Mouse (Mus musculus) stomach, embryonic 16.5 days (tissue): Measurements from ENCODE around the gene Cmtm3. TPM values are rescaled to one million over a fixed set of nuclear protein-coding genes. Genes with fewer than 3 reads are reported as not detected.
A peak's percentile ranks its signal among the peaks of the same experiment; 100 is the strongest.
"Not testable (repeated sequence)": the region's sequence is repeated elsewhere in the genome, so short reads cannot be mapped to it uniquely, and the experiment has no call there.

Experiments used
- ATAC-seq: fragments of 200-750 bp; cut with Nextera tagmentation; 2 replicates; pipeline ENCODE4 v1.8.0; 2017; ENCODE audit warnings: moderate number of reproducible peaks, moderate TSS enrichment; ENCODE audit not compliant: insufficient read depth, low FRiP score
- H3K27ac ChIP-seq: fragments of 300-500 bp; sonication (generic); 2 replicates; pipeline ENCODE4 v1.5.1; 2014; ENCODE audit warnings: low read length
- H3K27me3 ChIP-seq: fragments of 300-500 bp; sonication (generic); 2 replicates; pipeline ENCODE4 v1.6.1; 2014; ENCODE audit warnings: low read length, control low read depth, mixed read lengths; ENCODE audit not compliant: control insufficient read depth, insufficient read depth
- H3K36me3 ChIP-seq: fragments of 300-500 bp; sonication (generic); 2 replicates; pipeline ENCODE4 v1.6.1; 2014; ENCODE audit warnings: low read length; ENCODE audit not compliant: control insufficient read depth, insufficient read depth
- H3K4me1 ChIP-seq: fragments of 300-500 bp; sonication (generic); 2 replicates; pipeline ENCODE4 v1.6.1; 2014; ENCODE audit warnings: low read length, control low read depth, mixed read lengths; ENCODE audit not compliant: control insufficient read depth, insufficient read depth
- H3K4me2 ChIP-seq: fragments of 300-500 bp; sonication (generic); 2 replicates; pipeline ENCODE4 v1.6.1; 2014; ENCODE audit warnings: low read depth, low read length, mixed read lengths
- H3K4me3 ChIP-seq: fragments of 300-500 bp; sonication (generic); replicated peaks from 2 replicates; pipeline ENCODE4 v1.5.1; 2014; ENCODE audit warnings: mild to moderate bottlenecking, low read length
- H3K9ac ChIP-seq: fragments of 300-500 bp; sonication (generic); 2 replicates; pipeline ENCODE4 v1.6.1; 2014; ENCODE audit warnings: low read length
- H3K9me3 ChIP-seq: fragments of 300-500 bp; sonication (generic); replicated peaks from 2 replicates; pipeline ENCODE4 v1.6.1; 2016; ENCODE audit warnings: low read length, control low read depth; ENCODE audit not compliant: control insufficient read depth
- WGBS: fragments of 180-500 bp; shearing (Covaris S2); extraction: QIAGEN DNeasy Blood & Tissue Kit; methylation state at CpG from one replicate; pipeline ENCODE4 v1.1.7; 2014; 5-methylcytosine and 5-hydroxymethylcytosine counted together
- polyA plus RNA-seq: library from polyadenylated mRNA; unstranded; fragments of >200 nt; fragmentation: Nextera tagmentation; extraction: Ambion mirVana; gene quantifications from 2 replicates; pipeline ENCODE4 v1.2.1, GENCODE M21; 2015

Cmtm3 gene
- polyA plus RNA-seq, 1 experiment from 2014 or later = 129 TPM

DNA sequence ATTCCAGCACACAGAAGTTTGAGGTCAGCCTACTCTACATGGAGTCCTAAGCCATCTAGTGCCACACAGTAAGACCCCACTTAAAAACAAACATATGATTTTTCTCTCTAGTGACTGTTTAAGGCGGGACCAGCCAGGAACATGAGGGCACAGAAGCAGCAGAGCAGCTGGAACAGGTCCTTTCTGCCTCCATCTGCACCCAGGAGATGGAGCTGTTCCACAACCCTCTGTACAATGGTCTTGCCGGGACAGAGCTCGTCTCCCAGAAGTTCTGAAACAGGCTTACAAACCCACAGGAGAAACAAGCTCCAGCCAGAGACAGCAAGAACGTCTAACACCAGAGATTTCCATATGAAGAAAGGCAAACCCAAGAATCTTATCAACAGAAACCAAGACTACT lies 25.9 kb upstream of the Cmtm3 start:
- ATAC-seq = no peak
- H3K4me1 ChIP-seq = no peaks in the 10 kb centered on the region
- H3K27me3 ChIP-seq = no peaks in the 10 kb centered on the region
- no peaks in the 10 kb centered on the region for H3K9me3 ChIP-seq
- WGBS = 51% methylated on average over 4 of the region's 4 CpGs
- no peak overlapping the region for H3K27ac ChIP-seq
- no peak overlapping the region for H3K4me3 ChIP-seq
- no peak overlapping the region for H3K9ac ChIP-seq
- no peaks in the 10 kb centered on the region for H3K36me3 ChIP-seq
- H3K4me2 ChIP-seq = no peak overlapping the region

DNA sequence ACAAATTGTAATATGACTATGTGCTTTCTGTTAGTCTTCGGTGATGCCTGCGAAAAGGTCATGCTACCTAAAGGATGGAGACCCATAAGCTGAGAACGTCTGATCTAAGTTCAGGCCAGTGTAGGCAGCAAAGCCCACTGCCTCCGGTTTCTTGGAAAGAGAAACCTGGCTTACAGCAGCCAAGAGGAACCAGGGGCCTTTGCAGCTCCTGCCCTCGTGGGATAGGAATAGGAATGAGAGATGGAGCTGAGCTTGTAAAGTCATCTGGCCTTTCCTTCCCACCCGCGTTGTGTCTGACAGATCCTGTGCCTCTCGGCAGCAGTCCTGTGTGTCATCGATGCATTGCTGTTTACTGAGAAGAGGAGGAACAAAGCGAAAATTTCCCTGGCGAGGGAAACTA lies 17.9 kb upstream of the Cmtm3 start, which contains the start of gene Gm11020:
Gm11020 (plus strand) TSS at position 301 of the 400 bp plus-strand sequence.
- H3K9ac ChIP-seq, H3K9me3 ChIP-seq, H3K27ac ChIP-seq, H3K4me3 ChIP-seq, H3K27me3 ChIP-seq, H3K4me1 ChIP-seq, ATAC-seq, H3K36me3 ChIP-seq, H3K4me2 ChIP-seq: not testable (repeated sequence)
- 84% methylated on average over 9 of the region's 11 CpGs for WGBS

DNA sequence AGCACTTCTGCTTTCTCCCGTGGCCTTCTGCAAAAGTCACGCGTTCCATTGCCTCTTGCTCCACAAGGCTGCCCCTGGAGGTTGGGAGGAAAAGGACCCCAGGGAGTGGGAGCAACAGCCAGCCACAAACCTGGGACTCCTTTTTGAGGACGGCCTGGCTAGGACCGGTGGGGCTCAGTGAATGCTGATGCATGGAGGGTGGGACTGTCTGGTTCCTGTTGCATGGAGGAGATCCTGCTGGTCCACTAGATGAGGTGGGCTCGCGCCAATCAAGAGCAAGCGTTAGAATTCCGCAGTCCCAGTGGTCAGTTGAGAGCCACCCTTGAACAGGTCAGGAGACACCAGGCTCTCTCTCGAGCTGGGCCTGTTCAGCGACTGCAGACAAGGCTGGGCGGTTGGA lies 17.3 kb upstream of the Cmtm3 start, which contains the start of gene Cmtm2b:
Cmtm2b (plus strand) TSS at position 301 of the 400 bp plus-strand sequence.
- not testable (repeated sequence) for H3K36me3 ChIP-seq, H3K27ac ChIP-seq, ATAC-seq, H3K27me3 ChIP-seq, H3K4me1 ChIP-seq, H3K9me3 ChIP-seq, H3K4me2 ChIP-seq, H3K9ac ChIP-seq, H3K4me3 ChIP-seq
- 88% methylated on average over 12 of the region's 12 CpGs for WGBS

DNA sequence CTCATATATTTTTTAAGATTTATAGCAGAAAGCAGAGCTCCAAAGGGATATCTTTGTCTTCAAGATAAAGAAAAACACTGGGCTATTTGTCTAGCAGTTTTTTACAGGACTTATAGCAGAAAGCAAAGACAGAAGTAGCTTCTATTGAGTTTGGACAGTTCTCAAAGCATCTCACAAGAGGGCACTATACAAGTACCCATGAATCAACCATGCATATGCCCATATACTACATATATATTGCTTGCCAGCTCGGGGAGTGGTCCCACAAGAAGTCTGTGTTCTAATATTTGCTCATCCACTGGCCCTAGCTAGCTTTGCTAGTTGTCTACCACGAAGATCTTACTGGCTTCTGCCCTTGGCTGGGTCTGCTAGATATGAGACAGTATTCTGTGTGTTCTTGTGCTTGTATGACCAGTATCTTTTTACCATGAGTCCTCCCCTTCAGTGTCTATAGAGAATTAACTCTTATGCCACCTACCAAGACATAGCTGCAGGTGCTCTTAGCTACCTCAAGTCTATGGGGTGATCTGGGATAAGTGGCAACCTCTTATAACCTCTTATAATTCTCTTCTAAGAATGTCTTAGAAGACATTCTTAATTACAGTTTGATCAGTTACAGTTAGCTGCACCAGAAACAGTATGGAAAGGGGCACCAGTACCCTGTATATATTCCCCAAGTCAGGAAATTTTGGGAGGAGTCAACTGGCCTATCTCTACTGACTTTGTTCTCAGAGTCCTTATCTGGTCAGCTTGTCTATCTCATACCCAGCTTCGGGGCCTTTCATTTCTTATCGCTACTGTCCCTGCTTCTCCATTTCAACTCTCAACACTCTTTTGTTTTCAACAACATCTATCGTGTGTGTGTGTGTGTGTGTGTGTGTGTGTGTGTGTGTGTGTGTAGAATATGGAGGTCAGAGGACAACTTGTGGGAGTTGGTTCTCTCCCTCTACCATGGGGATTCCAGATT lies 6.3 kb upstream of the Cmtm3 start:
- Histone ChIP-seq H3K27me3 (no peaks in the 10 kb centered on the region), H3K4me1 (no peaks in the 10 kb centered on the region), H3K4me3 (no peak overlapping the region), H3K9me3 (no peaks in the 10 kb centered on the region), H3K36me3 (no peaks in the 10 kb centered on the region), H3K27ac (no peak overlapping the region), H3K9ac (no peak overlapping the region), H3K4me2 (no peak overlapping the region)
- 70% methylated on average over 5 of the region's 5 CpGs for WGBS
- no peak for ATAC-seq

DNA sequence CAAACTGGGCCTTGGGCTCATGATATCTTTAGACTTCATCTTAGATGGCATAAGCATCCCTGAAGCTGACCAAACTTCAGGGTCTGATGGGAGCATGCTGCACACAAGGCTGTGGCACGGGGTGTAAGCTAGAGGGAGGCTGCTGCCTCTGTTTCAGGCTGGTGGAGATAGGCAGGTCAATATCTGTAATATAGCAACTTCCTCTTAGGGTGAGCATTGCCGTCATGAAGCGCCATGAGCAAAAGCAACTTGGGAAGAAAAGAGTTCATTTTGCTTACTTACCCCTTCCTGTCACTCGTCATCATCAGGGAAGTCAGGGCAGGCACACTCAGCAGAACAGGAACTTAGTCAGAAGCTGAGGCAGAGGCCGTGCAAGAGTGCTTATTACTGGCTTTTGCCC lies 5.4 kb upstream of the Cmtm3 start:
- ATAC-seq = no peak
- H3K9me3 ChIP-seq = no peaks in the 10 kb centered on the region
- H3K4me1 ChIP-seq = no peaks in the 10 kb centered on the region
- H3K4me2 ChIP-seq = no peak overlapping the region
- WGBS = 53% methylated on average over 5 of the region's 5 CpGs
- H3K36me3 ChIP-seq = no peaks in the 10 kb centered on the region
- no peak overlapping the region for H3K4me3 ChIP-seq
- H3K9ac ChIP-seq = no peak overlapping the region
- no peak overlapping the region for H3K27ac ChIP-seq
- H3K27me3 ChIP-seq = no peaks in the 10 kb centered on the region

DNA sequence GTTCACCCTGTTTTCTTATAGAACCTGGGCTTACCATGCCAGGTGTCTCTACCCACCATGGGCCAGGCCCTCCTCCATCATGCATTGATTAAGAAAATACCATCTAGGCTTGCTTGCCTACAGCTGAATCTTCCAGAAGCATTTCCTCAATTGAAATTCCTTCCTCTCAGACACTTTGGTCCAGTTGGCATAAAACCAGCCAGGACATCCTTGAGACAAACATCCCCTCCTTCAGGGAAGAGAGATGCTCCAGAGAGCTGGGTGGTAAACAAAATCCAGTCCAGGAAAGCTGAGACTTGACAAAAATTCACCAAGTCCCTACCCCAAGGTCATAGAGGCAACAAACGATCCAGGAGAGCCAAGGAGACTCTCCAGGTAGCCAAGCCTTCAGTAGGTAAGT lies 5.0 kb upstream of the Cmtm3 start:
- WGBS = 54% methylated on average over 1 of the region's 1 CpGs
- Histone ChIP-seq H3K36me3 (no peaks in the 10 kb centered on the region), H3K27ac (no peak overlapping the region), H3K9me3 (no peaks in the 10 kb centered on the region), H3K4me1 (no peaks in the 10 kb centered on the region), H3K9ac (no peak overlapping the region), H3K4me2 (no peak overlapping the region), H3K27me3 (no peaks in the 10 kb centered on the region), H3K4me3 (no peak overlapping the region)
- ATAC-seq = no peak

DNA sequence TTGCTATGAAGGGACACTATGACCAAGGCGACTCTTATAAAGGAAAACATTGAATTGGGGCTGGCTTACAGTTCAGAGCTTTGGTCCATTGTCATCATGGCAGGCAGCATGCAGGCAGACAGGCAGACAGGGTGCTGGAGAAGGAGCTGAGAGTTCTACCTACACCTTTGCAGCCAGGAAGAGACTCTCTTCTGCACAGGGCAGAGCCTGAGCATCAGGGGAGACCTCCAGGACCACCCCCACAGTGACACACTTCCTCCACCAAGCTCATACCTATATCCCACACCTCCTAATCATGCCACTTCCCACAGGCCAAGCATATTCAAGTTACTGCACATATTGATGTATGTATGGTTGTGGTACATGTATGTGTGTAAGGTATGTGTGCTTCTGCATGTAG lies 2.4 kb upstream of the Cmtm3 start:
- Histone ChIP-seq H3K27ac (no peak overlapping the region), H3K36me3 (no peaks in the 10 kb centered on the region), H3K27me3 (no peaks in the 10 kb centered on the region), H3K4me2 (no peak overlapping the region), H3K9me3 (no peaks in the 10 kb centered on the region), H3K4me3 (no peak overlapping the region), H3K9ac (no peak overlapping the region), H3K4me1 (0 out of 2 replicates have a peak, but pooled peaks cover 3% of the 10 kb centered on the region)
- WGBS = 85% methylated on average over 1 of the region's 1 CpGs
- ATAC-seq = no peak

DNA sequence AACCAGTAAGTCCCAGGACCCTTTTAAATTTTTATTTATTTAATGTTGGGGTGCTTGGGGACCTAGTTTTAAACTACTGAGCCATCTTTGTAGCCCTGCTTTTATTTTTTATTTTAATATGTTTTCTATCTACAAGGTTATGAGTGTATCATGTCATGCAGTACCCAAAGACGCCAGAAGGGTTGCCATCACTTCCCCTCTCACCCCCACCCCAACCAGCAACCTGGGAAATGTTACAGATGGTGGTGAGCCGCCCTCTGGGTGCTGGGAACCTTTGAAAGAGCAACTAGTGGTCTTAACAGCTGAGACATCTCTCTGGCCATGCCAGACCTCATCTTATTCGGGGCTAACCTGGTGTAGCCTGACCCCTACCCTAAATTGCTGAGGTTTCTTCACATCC lies 1.3 kb upstream of the Cmtm3 start:
- no peak overlapping the region for H3K27ac ChIP-seq
- ATAC-seq = no peak
- H3K9me3 ChIP-seq = no peaks in the 10 kb centered on the region
- H3K36me3 ChIP-seq = no peaks in the 10 kb centered on the region
- 53% methylated on average over 3 of the region's 3 CpGs for WGBS
- H3K4me1 ChIP-seq = 0 out of 2 replicates have a peak, but pooled peaks cover 3% of the 10 kb centered on the region
- H3K27me3 ChIP-seq = no peaks in the 10 kb centered on the region
- H3K4me3 ChIP-seq = no peak overlapping the region
- no peak overlapping the region for H3K9ac ChIP-seq
- no peak overlapping the region for H3K4me2 ChIP-seq

DNA sequence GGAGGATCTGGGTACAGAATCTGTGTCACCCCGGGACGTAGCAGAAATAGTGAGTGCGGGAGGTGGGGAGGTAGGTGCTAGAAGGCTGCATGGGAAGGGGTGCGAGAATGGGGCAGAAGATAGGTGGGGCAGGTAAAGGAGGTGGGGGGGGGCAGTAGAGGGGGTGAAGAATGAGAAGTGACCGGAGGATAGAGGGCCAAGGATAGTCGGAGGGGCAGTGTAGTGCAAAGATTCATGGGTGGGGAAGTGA lies 698 bp downstream of the Cmtm3 start:
- H3K27ac ChIP-seq = peak overlapping the region; percentile 87
- peak overlapping the region; percentile 91 for H3K9ac ChIP-seq
- no peaks in the 10 kb centered on the region for H3K36me3 ChIP-seq
- H3K27me3 ChIP-seq = no peaks in the 10 kb centered on the region
- H3K4me2 ChIP-seq = peak overlapping the region; percentile 76
- H3K4me1 ChIP-seq = peaks cover 9% of the 10 kb centered on the region; the same call in 1 of the 2 replicates
- ATAC-seq = no peak
- WGBS = 1% methylated on average over 6 of the region's 6 CpGs
- no peaks in the 10 kb centered on the region for H3K9me3 ChIP-seq
- H3K4me3 ChIP-seq = peak overlapping the region; percentile 72
